Mouse (Mus musculus) hindbrain, embryonic 11.5 days (tissue): ENCODE measurements at regions not wholly inside any gene's neighbourhood (a gene's known extent, or its start where the extent isn't known, plus 50 kb on each side); places are given as distances from the start of the nearest gene placed in this dataset.
A peak's percentile ranks its signal among the peaks of the same experiment; 100 is the strongest.

ENCODE experiments used
- ATAC-seq: fragments of 200-750 bp; cut with Nextera tagmentation; 2 replicates; pipeline ENCODE4 v1.8.0; 2017; ENCODE audit warnings: mild to moderate bottlenecking, moderate TSS enrichment, moderate library complexity; ENCODE audit not compliant: low FRiP score
- DNase-seq: peaks from one replicate; pipeline ENCODE4 v3.0.0-alpha.2; 2015; ENCODE audit warnings: low spot score
- H3K27ac ChIP-seq: fragments of 300-500 bp; sonication (generic); 2 replicates; pipeline ENCODE4 v1.5.1; 2014; ENCODE audit warnings: mild to moderate bottlenecking, low read depth, low read length
- H3K27me3 ChIP-seq: fragments of 300-500 bp; sonication (generic); 2 replicates; pipeline ENCODE4 v1.6.1; 2014; ENCODE audit warnings: mild to moderate bottlenecking, low read length, moderate library complexity, mixed read lengths; ENCODE audit not compliant: control insufficient read depth, insufficient read depth
- H3K36me3 ChIP-seq: fragments of 300-500 bp; sonication (generic); 2 replicates; pipeline ENCODE4 v1.6.1; 2014; ENCODE audit warnings: mild to moderate bottlenecking, low read length, moderate library complexity, mixed read lengths; ENCODE audit not compliant: control insufficient read depth, insufficient read depth
- H3K4me1 ChIP-seq: fragments of 300-500 bp; sonication (generic); replicated peaks from 2 replicates; pipeline ENCODE4 v1.6.1; 2014; ENCODE audit warnings: low read length, mixed read lengths; ENCODE audit not compliant: control insufficient read depth, insufficient read depth
- H3K4me2 ChIP-seq: fragments of 300-500 bp; sonication (generic); replicated peaks from 2 replicates; pipeline ENCODE4 v1.6.1; 2014; ENCODE audit warnings: mild to moderate bottlenecking, low read depth, low read length
- H3K4me3 ChIP-seq: fragments of 300-500 bp; sonication (generic); 2 replicates; pipeline ENCODE4 v1.5.1; 2014; ENCODE audit warnings: low read depth, low read length
- H3K9ac ChIP-seq: fragments of 300-500 bp; sonication (generic); 2 replicates; pipeline ENCODE4 v1.6.1; 2014; ENCODE audit warnings: low read depth, low read length
- H3K9me3 ChIP-seq: fragments of 300-500 bp; sonication (generic); 2 replicates; pipeline ENCODE4 v1.6.1; 2016; ENCODE audit warnings: low read length; ENCODE audit not compliant: control insufficient read depth
- WGBS: fragments of 180-500 bp; shearing (Covaris S2); extraction: QIAGEN DNeasy Blood & Tissue Kit; methylation state at CpG from one replicate; pipeline ENCODE4 v1.1.7; 2014; 5-methylcytosine and 5-hydroxymethylcytosine counted together

- no peak overlapping the region for H3K4me2 ChIP-seq
- no peak for ATAC-seq
- no peaks in the 10 kb centered on the region for H3K4me1 ChIP-seq
- H3K36me3 ChIP-seq = no peaks in the 10 kb centered on the region
- WGBS = 43% methylated on average over 5 of the region's 5 CpGs
- no peak overlapping the region for H3K9ac ChIP-seq
- no peak overlapping the region for H3K4me3 ChIP-seq
- DNase-seq = no peak
- no peaks in the 10 kb centered on the region for H3K27me3 ChIP-seq
- no peak overlapping the region for H3K27ac ChIP-seq
- no peaks in the 10 kb centered on the region for H3K9me3 ChIP-seq
Observed at GRCm38 (mm10) chr15:56813876-56814275, 663.5 kb downstream of the Slc22a22 start.

GRCm38 (mm10) chr15:56810151-56810550, 667.3 kb downstream of the Slc22a22 start:
- peak; percentile 8 for DNase-seq
- no peak overlapping the region for H3K4me2 ChIP-seq
- WGBS = 40% methylated on average over 13 of the region's 13 CpGs

GRCm38 (mm10) chr15:56807611-56808010, 669.8 kb downstream of the Slc22a22 start:
- H3K27me3 ChIP-seq = no peaks in the 10 kb centered on the region
- DNase-seq (peak; percentile 25), ATAC-seq (no peak)

More at GRCm38 (mm10) chr15:56810151-56810550, 667.3 kb downstream of the Slc22a22 start:
- Histone ChIP-seq H3K27ac (no peak overlapping the region), H3K4me1 (no peaks in the 10 kb centered on the region), H3K27me3 (no peaks in the 10 kb centered on the region), H3K9ac (no peak overlapping the region), H3K9me3 (no peaks in the 10 kb centered on the region), H3K36me3 (no peaks in the 10 kb centered on the region), H3K4me3 (no peak overlapping the region)
- ATAC-seq = peak; percentile 35; the same call in 1 of the 2 replicates

GRCm38 (mm10) chr15:56801933-56802332, 675.5 kb downstream of the Slc22a22 start:
- DNase-seq (no peak), ATAC-seq (no peak)
- no peak overlapping the region for H3K9ac ChIP-seq
- H3K4me1 ChIP-seq = no peaks in the 10 kb centered on the region
- H3K36me3 ChIP-seq = no peaks in the 10 kb centered on the region
- H3K4me2 ChIP-seq = no peak overlapping the region
- H3K27ac ChIP-seq = no peak overlapping the region
- H3K4me3 ChIP-seq = no peak overlapping the region
- H3K27me3 ChIP-seq = no peaks in the 10 kb centered on the region
- WGBS = 90% methylated on average over 2 of the region's 2 CpGs
- no peaks in the 10 kb centered on the region for H3K9me3 ChIP-seq

More at GRCm38 (mm10) chr15:56807611-56808010, 669.8 kb downstream of the Slc22a22 start:
- Histone ChIP-seq H3K9ac (no peak overlapping the region), H3K9me3 (no peaks in the 10 kb centered on the region), H3K4me3 (no peak overlapping the region), H3K27ac (no peak overlapping the region), H3K4me2 (no peak overlapping the region), H3K4me1 (no peaks in the 10 kb centered on the region), H3K36me3 (no peaks in the 10 kb centered on the region)
- 53% methylated on average over 5 of the region's 5 CpGs for WGBS

GRCm38 (mm10) chr15:56775431-56775830, 702.0 kb downstream of the Slc22a22 start:
- no peak for DNase-seq
- no peak overlapping the region for H3K9ac ChIP-seq
- H3K36me3 ChIP-seq = no peaks in the 10 kb centered on the region
- no peaks in the 10 kb centered on the region for H3K9me3 ChIP-seq
- ATAC-seq = no peak
- no peaks in the 10 kb centered on the region for H3K4me1 ChIP-seq
- no peaks in the 10 kb centered on the region for H3K27me3 ChIP-seq
- H3K27ac ChIP-seq = no peak overlapping the region
- WGBS = 83% methylated on average over 5 of the region's 5 CpGs
- H3K4me3 ChIP-seq = no peak overlapping the region
- no peak overlapping the region for H3K4me2 ChIP-seq

GRCm38 (mm10) chr15:56774648-56775393, 702.6 kb downstream of the Slc22a22 start:
- WGBS = 68% methylated on average over 9 of the region's 9 CpGs
- Histone ChIP-seq H3K27me3 (no peaks in the 10 kb centered on the region), H3K4me1 (no peaks in the 10 kb centered on the region), H3K4me3 (no peak overlapping the region), H3K9ac (no peak overlapping the region), H3K36me3 (no peaks in the 10 kb centered on the region), H3K9me3 (no peaks in the 10 kb centered on the region), H3K27ac (no peak overlapping the region), H3K4me2 (no peak overlapping the region)
- DNase-seq = no peak
- ATAC-seq = no peak

- WGBS = 61% methylated on average over 6 of the region's 6 CpGs
- Histone ChIP-seq H3K9ac (no peak overlapping the region), H3K36me3 (no peaks in the 10 kb centered on the region), H3K27ac (no peak overlapping the region), H3K27me3 (no peaks in the 10 kb centered on the region), H3K9me3 (no peaks in the 10 kb centered on the region), H3K4me1 (no peaks in the 10 kb centered on the region), H3K4me2 (no peak overlapping the region), H3K4me3 (no peak overlapping the region)
- ATAC-seq (no peak), DNase-seq (no peak)
Observed at GRCm38 (mm10) chr15:56766356-56766755, 711.1 kb downstream of the Slc22a22 start.

GRCm38 (mm10) chr15:56764957-56765482, 712.4 kb downstream of the Slc22a22 start:
- 28% methylated on average over 9 of the region's 9 CpGs for WGBS
- Histone ChIP-seq H3K4me1 (no peaks in the 10 kb centered on the region), H3K27ac (no peak overlapping the region), H3K9ac (no peak overlapping the region), H3K27me3 (no peaks in the 10 kb centered on the region), H3K4me3 (no peak overlapping the region), H3K9me3 (no peaks in the 10 kb centered on the region), H3K4me2 (no peak overlapping the region), H3K36me3 (no peaks in the 10 kb centered on the region)
- ATAC-seq (peak; percentile 59), DNase-seq (peak; percentile 16)

- WGBS = 70% methylated on average over 5 of the region's 5 CpGs
- Histone ChIP-seq H3K4me2 (no peak overlapping the region), H3K27me3 (no peaks in the 10 kb centered on the region)
Observed at GRCm38 (mm10) chr15:56764019-56764418, 713.4 kb downstream of the Slc22a22 start.

More at GRCm38 (mm10) chr15:56764019-56764418, 713.4 kb downstream of the Slc22a22 start:
- Histone ChIP-seq H3K36me3 (no peaks in the 10 kb centered on the region), H3K9me3 (no peaks in the 10 kb centered on the region), H3K9ac (no peak overlapping the region), H3K4me3 (no peak overlapping the region), H3K27ac (no peak overlapping the region), H3K4me1 (no peaks in the 10 kb centered on the region)
- ATAC-seq (no peak), DNase-seq (no peak)
